Mouse (Mus musculus) midbrain, embryonic 15.5 days (tissue): ENCODE data around the gene Btnl9. TPM values are rescaled to one million over a fixed set of nuclear protein-coding genes. Genes with fewer than 3 reads are reported as not detected.
"Not testable (repeated sequence)": the region's sequence is repeated elsewhere in the genome, so short reads cannot be mapped to it uniquely, and the experiment has no call there.

ENCODE experiments used
- ATAC-seq: fragments of 200-750 bp; cut with Nextera tagmentation; replicated peaks from 2 replicates; pipeline ENCODE4 v1.8.0; 2017; ENCODE audit warnings: moderate TSS enrichment
- H3K27ac ChIP-seq: fragments of 300-500 bp; sonication (generic); 2 replicates; pipeline ENCODE4 v1.5.1; 2015; ENCODE audit warnings: mild to moderate bottlenecking, inconsistent platforms
- H3K27me3 ChIP-seq: fragments of 300-500 bp; sonication (generic); replicated peaks from 2 replicates; pipeline ENCODE4 v1.6.1; 2015; ENCODE audit warnings: inconsistent platforms
- H3K36me3 ChIP-seq: fragments of 300-500 bp; sonication (generic); replicated peaks from 2 replicates; pipeline ENCODE4 v1.6.1; 2015; ENCODE audit warnings: inconsistent platforms
- H3K4me1 ChIP-seq: fragments of 300-500 bp; sonication (generic); 2 replicates; pipeline ENCODE4 v1.6.1; 2015; ENCODE audit warnings: inconsistent platforms
- H3K4me2 ChIP-seq: fragments of 300-500 bp; sonication (generic); 2 replicates; pipeline ENCODE4 v1.6.1; 2015; ENCODE audit warnings: inconsistent platforms, mild to moderate bottlenecking, moderate library complexity
- H3K4me3 ChIP-seq: fragments of 300-500 bp; sonication (generic); 2 replicates; pipeline ENCODE4 v1.5.1; 2015; ENCODE audit warnings: mild to moderate bottlenecking, inconsistent platforms
- H3K9ac ChIP-seq: fragments of 300-500 bp; sonication (generic); 2 replicates; pipeline ENCODE4 v1.6.1; 2015; ENCODE audit warnings: mild to moderate bottlenecking, inconsistent platforms
- H3K9me3 ChIP-seq: fragments of 300-500 bp; sonication (generic); 2 replicates; pipeline ENCODE4 v1.6.1; 2016; ENCODE audit warnings: inconsistent platforms
- WGBS: fragments of 180-500 bp; shearing (Covaris S2); methylation state at CpG from one replicate; pipeline ENCODE4 v1.1.7; 2015; ENCODE audit warnings: mixed read lengths; 5-methylcytosine and 5-hydroxymethylcytosine counted together
- polyA plus RNA-seq: library from polyadenylated mRNA; unstranded; fragments of >200 nt; fragmentation: Nextera tagmentation; extraction: Ambion mirVana; gene quantifications from 2 replicates; pipeline ENCODE4 v1.2.1, GENCODE M21; 2015

Gene Btnl9
- polyA plus RNA-seq, 1 experiment from 2014 or later: 0.15 TPM

GRCm38 (mm10) chr11:49202523-49203061, 15.6 kb upstream of the Btnl9 start:
- peak overlapping the region; percentile 99 for H3K9ac ChIP-seq
- H3K4me3 ChIP-seq: peak overlapping the region; percentile 84
- H3K4me1 ChIP-seq: peaks cover 19% of the 10 kb centered on the region
- H3K4me2 ChIP-seq: peak overlapping the region; percentile 82
- H3K27ac ChIP-seq: peak overlapping the region; percentile 94
- WGBS: 3% methylated on average over 10 of the region's 10 CpGs
- no peaks in the 10 kb centered on the region for H3K9me3 ChIP-seq
- ATAC-seq: peak; percentile 50
- no peaks in the 10 kb centered on the region for H3K27me3 ChIP-seq
- peaks cover 2% of the 10 kb centered on the region; the same call in 1 of the 2 replicates for H3K36me3 ChIP-seq

GRCm38 (mm10) chr11:49202071-49202470, 15.1 kb upstream of the Btnl9 start:
- Histone ChIP-seq H3K4me1 (peaks cover 19% of the 10 kb centered on the region), H3K27me3 (no peaks in the 10 kb centered on the region), H3K9me3 (no peaks in the 10 kb centered on the region), H3K4me3 (peak overlapping the region; percentile 84), H3K4me2 (peak overlapping the region; percentile 82), H3K36me3 (peaks cover 2% of the 10 kb centered on the region; the same call in 1 of the 2 replicates), H3K9ac (peak overlapping the region; percentile 99; the same call in 1 of the 2 replicates), H3K27ac (no peak overlapping the region)
- 67% methylated on average over 2 of the region's 2 CpGs for WGBS
- ATAC-seq: no peak

DNA sequence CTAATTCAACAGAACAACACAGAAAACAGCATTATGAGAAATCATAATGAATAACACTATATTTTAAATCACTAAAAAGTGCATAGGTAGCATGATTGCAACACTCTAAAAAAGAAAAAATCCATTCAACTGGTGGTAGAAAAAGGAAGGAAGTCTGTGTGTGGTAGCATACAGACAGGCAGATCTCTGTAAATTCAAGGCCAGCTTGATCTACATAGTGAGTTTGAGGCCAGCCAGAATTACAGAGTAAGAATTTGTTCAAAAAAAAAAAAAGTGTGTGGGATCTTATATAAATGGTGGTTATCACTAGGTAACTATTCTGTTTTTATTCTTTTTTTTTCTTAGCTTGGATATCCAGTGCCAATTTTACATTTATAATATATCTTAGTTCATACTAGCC, 14.2 kb upstream of the Btnl9 start:
- Histone ChIP-seq H3K9ac (no peak overlapping the region), H3K27ac (no peak overlapping the region), H3K4me2 (no peak overlapping the region), H3K27me3 (no peaks in the 10 kb centered on the region), H3K36me3 (no peaks in the 10 kb centered on the region), H3K4me3 (no peak overlapping the region), H3K9me3 (no peaks in the 10 kb centered on the region), H3K4me1 (peaks cover 19% of the 10 kb centered on the region)
- no peak for ATAC-seq

- no peak for ATAC-seq
- no peaks in the 10 kb centered on the region for H3K36me3 ChIP-seq
- H3K9me3 ChIP-seq: no peaks in the 10 kb centered on the region
- peaks cover 19% of the 10 kb centered on the region for H3K4me1 ChIP-seq
- H3K4me2 ChIP-seq: no peak overlapping the region
- H3K9ac ChIP-seq: no peak overlapping the region
- H3K27ac ChIP-seq: no peak overlapping the region
- H3K4me3 ChIP-seq: no peak overlapping the region
- H3K27me3 ChIP-seq: no peaks in the 10 kb centered on the region
Measured at GRCm38 (mm10) chr11:49200666-49201065, 13.7 kb upstream of the Btnl9 start.

DNA sequence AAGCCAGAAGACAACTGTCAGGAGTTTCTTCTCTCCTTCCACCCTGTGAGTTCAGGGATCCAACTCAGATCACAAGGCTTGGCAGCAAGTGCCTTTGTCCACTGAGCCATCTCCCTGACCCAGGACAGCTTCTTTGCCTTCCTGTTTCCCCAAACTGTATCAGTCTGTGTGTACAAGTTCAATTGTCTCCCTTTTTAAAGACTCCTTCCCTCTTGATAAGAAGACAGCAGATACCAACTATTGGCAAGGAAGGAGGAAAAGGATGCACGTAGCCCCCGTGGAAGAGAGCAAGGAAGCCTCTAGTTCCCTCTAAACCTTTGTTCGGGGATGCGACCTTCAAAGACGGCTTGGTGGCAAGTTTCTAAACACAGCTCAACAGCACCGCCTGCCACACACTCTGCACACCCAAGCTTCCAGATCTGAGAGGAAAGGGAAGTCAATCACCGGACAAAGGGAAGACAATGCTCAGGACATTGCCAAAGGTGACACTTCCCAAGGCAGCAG, 8.9 kb upstream of the Btnl9 start:
- no peak overlapping the region for H3K27ac ChIP-seq
- H3K27me3 ChIP-seq: no peaks in the 10 kb centered on the region
- no peaks in the 10 kb centered on the region for H3K4me1 ChIP-seq
- no peak for ATAC-seq
- H3K9me3 ChIP-seq: no peaks in the 10 kb centered on the region
- no peak overlapping the region for H3K9ac ChIP-seq
- WGBS: 87% methylated on average over 7 of the region's 7 CpGs
- H3K36me3 ChIP-seq: no peaks in the 10 kb centered on the region
- no peak overlapping the region for H3K4me3 ChIP-seq
- no peak overlapping the region for H3K4me2 ChIP-seq

GRCm38 (mm10) chr11:49194771-49195170, 7.8 kb upstream of the Btnl9 start:
- ATAC-seq: not testable (repeated sequence)

DNA sequence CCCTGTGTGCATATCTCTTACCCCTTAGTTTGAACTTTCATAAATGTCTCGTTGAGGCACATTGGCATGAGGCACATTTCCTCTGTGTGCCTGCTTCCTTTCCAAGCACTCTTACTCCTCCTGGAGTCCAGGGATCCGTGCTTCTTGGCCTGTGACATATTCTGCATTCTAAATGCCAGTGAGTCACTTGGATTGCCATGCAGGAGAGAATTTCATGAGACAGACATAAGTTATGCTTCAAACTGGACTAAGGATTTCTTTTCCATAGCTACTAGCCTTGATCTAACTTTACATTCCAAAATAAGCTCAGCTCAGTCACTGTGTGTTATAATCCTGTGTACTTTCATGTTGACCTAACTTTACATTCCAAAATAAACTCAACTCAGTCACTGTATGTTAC, 4.1 kb upstream of the Btnl9 start:
- ATAC-seq: no peak
- WGBS: 64% methylated on average over 2 of the region's 2 CpGs
- no peak overlapping the region for H3K4me3 ChIP-seq

More at GRCm38 (mm10) chr11:49194771-49195170, 7.8 kb upstream of the Btnl9 start:
- H3K4me1 ChIP-seq, H3K9me3 ChIP-seq, H3K4me3 ChIP-seq, H3K9ac ChIP-seq, H3K36me3 ChIP-seq, H3K27me3 ChIP-seq, H3K27ac ChIP-seq, H3K4me2 ChIP-seq: not testable (repeated sequence)
- 96% methylated on average over 9 of the region's 9 CpGs for WGBS

GRCm38 (mm10) chr11:49189737-49190136, 2.8 kb upstream of the Btnl9 start:
- no peak overlapping the region for H3K4me3 ChIP-seq
- H3K9ac ChIP-seq: no peak overlapping the region
- no peak overlapping the region for H3K27ac ChIP-seq
- 7% methylated on average over 7 of the region's 7 CpGs for WGBS
- ATAC-seq: 0 out of 2 replicates have a peak, but pooled peaks have one; percentile 30
- H3K4me2 ChIP-seq: no peak overlapping the region
- no peaks in the 10 kb centered on the region for H3K27me3 ChIP-seq
- H3K4me1 ChIP-seq: no peaks in the 10 kb centered on the region
- no peaks in the 10 kb centered on the region for H3K9me3 ChIP-seq
- H3K36me3 ChIP-seq: no peaks in the 10 kb centered on the region

More for the DNA sequence above, 4.1 kb upstream of the Btnl9 start:
- H3K4me2 ChIP-seq: no peak overlapping the region
- no peaks in the 10 kb centered on the region for H3K4me1 ChIP-seq
- no peak overlapping the region for H3K27ac ChIP-seq
- no peaks in the 10 kb centered on the region for H3K27me3 ChIP-seq
- H3K9ac ChIP-seq: no peak overlapping the region
- no peaks in the 10 kb centered on the region for H3K9me3 ChIP-seq
- H3K36me3 ChIP-seq: no peaks in the 10 kb centered on the region

DNA sequence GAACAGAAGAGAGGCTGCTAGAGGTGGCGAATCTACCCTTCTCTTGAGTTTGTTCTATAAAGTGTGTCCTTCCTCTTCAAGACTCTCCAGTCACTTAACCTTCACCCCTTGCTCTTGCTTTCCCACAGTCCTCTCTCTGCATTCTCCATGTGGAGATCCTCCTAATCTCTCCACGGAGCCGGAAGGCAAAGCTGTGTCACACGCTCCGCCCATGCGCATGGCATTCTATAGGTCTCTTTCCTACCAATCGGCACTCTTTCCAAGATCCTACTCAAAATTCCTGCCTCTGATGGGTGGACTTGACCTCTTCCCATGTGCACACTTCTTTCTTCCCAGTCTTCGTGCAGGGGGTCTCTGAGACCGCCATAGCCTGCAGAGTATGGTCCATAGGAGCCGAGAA, 742 bp upstream of the Btnl9 start:
- H3K27me3 ChIP-seq: no peaks in the 10 kb centered on the region
- H3K4me3 ChIP-seq: no peak overlapping the region
- WGBS: 78% methylated on average over 10 of the region's 10 CpGs
- no peak for ATAC-seq
- H3K36me3 ChIP-seq: no peaks in the 10 kb centered on the region
- no peaks in the 10 kb centered on the region for H3K9me3 ChIP-seq
- H3K4me2 ChIP-seq: no peak overlapping the region
- H3K4me1 ChIP-seq: no peaks in the 10 kb centered on the region
- no peak overlapping the region for H3K27ac ChIP-seq
- H3K9ac ChIP-seq: no peak overlapping the region

- Histone ChIP-seq H3K4me3 (no peak overlapping the region), H3K27me3 (no peaks in the 10 kb centered on the region), H3K9ac (no peak overlapping the region), H3K4me2 (no peak overlapping the region), H3K36me3 (no peaks in the 10 kb centered on the region), H3K27ac (no peak overlapping the region), H3K4me1 (no peaks in the 10 kb centered on the region), H3K9me3 (no peaks in the 10 kb centered on the region)
- no peak for ATAC-seq
- 79% methylated on average over 6 of the region's 6 CpGs for WGBS
Measured at GRCm38 (mm10) chr11:49186452-49186851, 507 bp downstream of the Btnl9 start.

DNA sequence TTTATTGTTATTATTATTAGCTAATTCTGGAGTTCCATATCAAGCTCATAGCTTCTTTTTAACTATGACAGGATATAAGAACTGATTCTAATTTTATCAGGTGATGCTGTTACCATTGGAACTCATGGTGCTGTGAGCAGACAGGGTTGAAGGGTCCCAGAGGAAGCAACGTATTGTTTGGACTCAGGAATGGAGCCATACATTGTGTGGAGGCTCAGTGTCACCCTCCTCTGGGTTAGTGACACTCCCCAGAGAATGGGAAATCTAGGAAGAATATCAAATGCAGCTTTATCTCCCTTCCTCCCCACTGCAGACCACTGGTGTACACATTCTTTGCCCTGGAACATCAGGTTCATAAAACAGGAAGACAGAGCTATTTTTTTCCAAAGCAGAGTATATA, 3.8 kb downstream of the Btnl9 start:
- Histone ChIP-seq H3K4me2 (no peak overlapping the region), H3K27me3 (no peaks in the 10 kb centered on the region), H3K4me3 (no peak overlapping the region), H3K27ac (no peak overlapping the region), H3K4me1 (no peaks in the 10 kb centered on the region), H3K9me3 (no peaks in the 10 kb centered on the region), H3K9ac (no peak overlapping the region), H3K36me3 (no peaks in the 10 kb centered on the region)
- 68% methylated on average over 1 of the region's 1 CpGs for WGBS
- ATAC-seq: no peak

GRCm38 (mm10) chr11:49176047-49176779, 10.7 kb downstream of the Btnl9 start:
- not testable (repeated sequence) for H3K27ac ChIP-seq, H3K9me3 ChIP-seq, H3K4me2 ChIP-seq, H3K4me3 ChIP-seq, H3K9ac ChIP-seq, H3K27me3 ChIP-seq, ATAC-seq, H3K4me1 ChIP-seq, H3K36me3 ChIP-seq
- WGBS: 94% methylated on average over 4 of the region's 4 CpGs

DNA sequence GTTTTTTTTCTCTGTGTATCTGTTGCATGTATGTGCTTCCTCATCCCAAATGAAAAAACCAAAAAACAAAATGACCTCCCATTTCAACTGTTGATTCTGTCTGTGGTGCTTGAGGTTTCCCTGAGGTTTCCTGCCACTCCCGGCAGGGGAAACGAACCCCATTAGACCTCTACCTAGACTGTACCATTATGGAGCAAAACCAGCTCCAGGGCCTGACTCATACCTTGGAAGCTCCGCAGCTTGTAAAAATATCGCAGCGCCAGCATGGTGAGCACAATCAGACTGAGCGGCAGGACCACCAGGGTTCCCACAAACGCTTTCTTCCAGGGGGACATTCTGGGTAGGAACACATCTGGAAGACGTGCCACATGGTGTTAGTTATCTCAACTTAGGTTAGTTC, 11.6 kb downstream of the Btnl9 start:
- Histone ChIP-seq H3K36me3 (no peaks in the 10 kb centered on the region), H3K4me1 (no peaks in the 10 kb centered on the region), H3K9me3 (no peaks in the 10 kb centered on the region), H3K4me3 (no peak overlapping the region), H3K9ac (no peak overlapping the region), H3K4me2 (no peak overlapping the region), H3K27me3 (no peaks in the 10 kb centered on the region), H3K27ac (no peak overlapping the region)
- no peak for ATAC-seq
- 95% methylated on average over 8 of the region's 8 CpGs for WGBS
